Mouse (Mus musculus) MEL (cell line): ENCODE measurements at regions not wholly inside any gene's neighbourhood (a gene's known extent, or its start where the extent isn't known, plus 50 kb on each side); places are given as distances from the start of the nearest gene placed in this dataset.
"Not testable (repeated sequence)": the region's sequence is repeated elsewhere in the genome, so short reads cannot be mapped to it uniquely, and the experiment has no call there.

Experiments
- DNase-seq: peaks from one replicate; pipeline ENCODE4 v3.0.0; 2011; ENCODE audit warnings: low read depth, low spot score
- H3K27ac ChIP-seq: 2 replicates; pipeline ENCODE4 v1.5.1; 2012; ENCODE audit warnings: low read depth, mild to moderate bottlenecking, control low read depth, low read length, moderate library complexity; ENCODE audit not compliant: control insufficient read depth
- H3K27me3 ChIP-seq, 2 experiments: fragments of 150-350 bp in 1 of 2; sonication (generic) in 1 of 2; 2 replicates each; pipeline ENCODE4 v1.6.1; 2012; ENCODE audit warnings: low read length in 2 of 2, mild to moderate bottlenecking in 2 of 2, improper control_type of control experiment in 1 of 2, moderate library complexity in 1 of 2; ENCODE audit not compliant: insufficient read depth in 2 of 2, control insufficient read depth in 1 of 2
- H3K36me3 ChIP-seq, 2 experiments: 2 replicates each; pipeline ENCODE4 v1.6.1; 2012 to 2014; ENCODE audit warnings: low read length in 2 of 2, improper control_type of control experiment in 1 of 2, inconsistent platforms in 1 of 2, mild to moderate bottlenecking in 1 of 2; ENCODE audit not compliant: insufficient read depth in 2 of 2, control insufficient read depth in 1 of 2
- H3K4me1 ChIP-seq, 2 experiments: fragments of 150-350 bp in 1 of 2; sonication (generic) in 1 of 2; 2 replicates each; pipeline ENCODE4 v1.6.1; 2012; ENCODE audit warnings: low read length in 2 of 2, improper control_type of control experiment in 1 of 2, mild to moderate bottlenecking in 1 of 2; ENCODE audit not compliant: insufficient read depth in 2 of 2, control insufficient read depth in 1 of 2
- H3K4me3 ChIP-seq, 2 experiments: fragments of 150-350 bp in 1 of 2; sonication (generic) in 1 of 2; 2 replicates each; pipeline ENCODE4 v1.5.1; 2012; ENCODE audit warnings: low read depth in 2 of 2, low read length in 2 of 2, mild to moderate bottlenecking in 2 of 2, moderate library complexity in 2 of 2, control low read depth in 1 of 2, improper control_type of control experiment in 1 of 2; ENCODE audit not compliant: control insufficient read depth in 1 of 2, insufficient read depth in 1 of 2
- H3K79me2 ChIP-seq: 2 replicates; pipeline ENCODE4 v1.6.1; 2012; ENCODE audit warnings: mild to moderate bottlenecking, low read length, moderate library complexity; ENCODE audit not compliant: control insufficient read depth, poor library complexity, insufficient read depth
- H3K9ac ChIP-seq: 2 replicates; pipeline ENCODE4 v1.6.1; 2012; ENCODE audit warnings: low read depth, mild to moderate bottlenecking, control low read depth, low read length, moderate library complexity; ENCODE audit not compliant: control insufficient read depth, poor library complexity, severe bottlenecking
- H3K9me3 ChIP-seq: fragments of 150-350 bp; sonication (generic); replicated peaks from 2 replicates; pipeline ENCODE4 v1.6.1; 2012; ENCODE audit warnings: mild to moderate bottlenecking, low read length, improper control_type of control experiment, moderate library complexity; ENCODE audit not compliant: insufficient read depth
- ELF1 ChIP-seq: IDR thresholded peaks from 2 replicates; pipeline ENCODE4 v1.6.1; 2014; ENCODE audit warnings: low read depth, mild to moderate bottlenecking, inconsistent platforms, low read length, improper control_type of control experiment, moderate library complexity
- ETS1 ChIP-seq: IDR thresholded peaks from 2 replicates; pipeline ENCODE4 v1.6.1; 2012; ENCODE audit warnings: low read depth, mild to moderate bottlenecking, inconsistent platforms, low read length, improper control_type of control experiment, moderate library complexity
- HCFC1 ChIP-seq: IDR thresholded peaks from 2 replicates; pipeline ENCODE4 v1.6.1; 2012; ENCODE audit warnings: low read depth, mild to moderate bottlenecking, inconsistent platforms, low read length, improper control_type of control experiment, moderate library complexity
- JUND ChIP-seq: IDR thresholded peaks from 2 replicates; pipeline ENCODE4 v1.6.1; 2011; ENCODE audit warnings: low read depth, mild to moderate bottlenecking, improper control_type of control experiment, low read length
- KAT2A ChIP-seq: conservative IDR thresholded peaks from 2 replicates; pipeline ENCODE4 v1.6.1; 2012; ENCODE audit warnings: low read depth, low read length, improper control_type of control experiment, inconsistent platforms
- MAX ChIP-seq: IDR thresholded peaks from 2 replicates; pipeline ENCODE4 v1.6.1; 2011; ENCODE audit warnings: low read length, improper control_type of control experiment
- MYC ChIP-seq: IDR thresholded peaks from 2 replicates; pipeline ENCODE4 v1.6.1; 2011; ENCODE audit warnings: low read depth, mild to moderate bottlenecking, low read length, improper control_type of control experiment, moderate library complexity
- NELFE ChIP-seq: IDR thresholded peaks from 2 replicates; pipeline ENCODE4 v1.6.1; 2011; ENCODE audit warnings: low read depth, low read length, improper control_type of control experiment
- POLR2AphosphoS5 ChIP-seq: IDR thresholded peaks from 2 replicates; pipeline ENCODE4 v1.6.1; 2012; ENCODE audit warnings: low read depth, borderline replicate concordance, mild to moderate bottlenecking, inconsistent platforms, low read length, moderate library complexity, mixed read lengths
- RAD21 ChIP-seq: IDR thresholded peaks from 2 replicates; pipeline ENCODE4 v1.6.1; 2011; ENCODE audit warnings: mild to moderate bottlenecking, low read depth, low read length, improper control_type of control experiment
- RCOR1 ChIP-seq: IDR thresholded peaks from 2 replicates; pipeline ENCODE4 v1.6.1; 2012; ENCODE audit warnings: low read depth, mild to moderate bottlenecking, inconsistent platforms, low read length, improper control_type of control experiment
- TBP ChIP-seq: IDR thresholded peaks from 2 replicates; pipeline ENCODE4 v1.8.0; 2011; ENCODE audit warnings: low read depth, low read length, improper control_type of control experiment
- UBTF ChIP-seq: IDR thresholded peaks from 2 replicates; pipeline ENCODE4 v1.6.1; 2012; ENCODE audit warnings: low read depth, mild to moderate bottlenecking, inconsistent platforms, low read length, improper control_type of control experiment, moderate library complexity, borderline replicate concordance; ENCODE audit not compliant: insufficient read depth
- USF1 ChIP-seq: IDR thresholded peaks from 2 replicates; pipeline ENCODE4 v1.6.1; 2014; ENCODE audit warnings: low read depth, mild to moderate bottlenecking, inconsistent platforms, low read length, improper control_type of control experiment, moderate library complexity
- ZC3H11A ChIP-seq: IDR thresholded peaks from 2 replicates; pipeline ENCODE4 v1.6.1; 2012; ENCODE audit warnings: low read depth, mild to moderate bottlenecking, inconsistent platforms, low read length, improper control_type of control experiment
- ZMIZ1 ChIP-seq: IDR thresholded peaks from 2 replicates; pipeline ENCODE4 v1.6.1; 2012; ENCODE audit warnings: low read depth, mild to moderate bottlenecking, inconsistent platforms, low read length, improper control_type of control experiment, moderate library complexity
- ZNF384 ChIP-seq: IDR thresholded peaks from 2 replicates; pipeline ENCODE4 v1.6.1; 2012; ENCODE audit warnings: low read depth, mild to moderate bottlenecking, inconsistent platforms, low read length, improper control_type of control experiment

GRCm38 (mm10) chr8:89498088-89498695 is 454.2 kb upstream of the Sall1 start:
- no peak overlapping the region for H3K4me3 ChIP-seq
- H3K36me3 ChIP-seq = no peaks in the 10 kb centered on the region
- H3K4me1 ChIP-seq = no peaks in the 10 kb centered on the region
- H3K27ac ChIP-seq = no peak overlapping the region
- no peaks in the 10 kb centered on the region for H3K27me3 ChIP-seq
- no peak overlapping the region for H3K9ac ChIP-seq
- no peaks in the 10 kb centered on the region for H3K79me2 ChIP-seq
- DNase-seq = no peak
- TF ChIP-seq RCOR1 (no peak), RAD21 (no peak), USF1 (no peak), HCFC1 (no peak), MAX (no peak), ZNF384 (no peak), JUND (no peak)
- H3K9me3 ChIP-seq = no peaks in the 10 kb centered on the region

- no peak for DNase-seq
- Histone ChIP-seq H3K27ac (no peak overlapping the region), H3K4me1 (no peaks in the 10 kb centered on the region), H3K4me3 (no peak overlapping the region), H3K36me3 (no peaks in the 10 kb centered on the region), H3K27me3 (no peaks in the 10 kb centered on the region), H3K9me3 (no peaks in the 10 kb centered on the region), H3K9ac (no peak overlapping the region), H3K79me2 (no peaks in the 10 kb centered on the region)
- TF ChIP-seq POLR2AphosphoS5 (no peak), KAT2A (no peak), ZC3H11A (no peak), HCFC1 (no peak)
Measured at GRCm38 (mm10) chr8:89492336-89492735, 448.4 kb upstream of the Sall1 start.

GRCm38 (mm10) chr8:89482481-89482880 is 438.5 kb upstream of the Sall1 start:
- not testable (repeated sequence) for H3K36me3 ChIP-seq, H3K9ac ChIP-seq, H3K4me3 ChIP-seq, DNase-seq, H3K9me3 ChIP-seq, H3K27ac ChIP-seq, H3K4me1 ChIP-seq, H3K79me2 ChIP-seq, H3K27me3 ChIP-seq

GRCm38 (mm10) chr8:89476930-89477329 is 433.0 kb upstream of the Sall1 start:
- no peak overlapping the region for H3K27ac ChIP-seq
- H3K9ac ChIP-seq = no peak overlapping the region
- H3K4me3 ChIP-seq = no peak overlapping the region
- H3K36me3 ChIP-seq = no peaks in the 10 kb centered on the region
- no peaks in the 10 kb centered on the region for H3K4me1 ChIP-seq
- H3K79me2 ChIP-seq = no peaks in the 10 kb centered on the region
- DNase-seq = no peak
- TF ChIP-seq ELF1 = no peak
- TF ChIP-seq UBTF = no peak
- TF ChIP-seq MYC = no peak
- TF ChIP-seq USF1 = no peak
- TF ChIP-seq NELFE = no peak
- TF ChIP-seq TBP = no peak
- no peak for TF ChIP-seq MAX
- no peak for TF ChIP-seq ETS1
- no peak for TF ChIP-seq ZMIZ1
- no peaks in the 10 kb centered on the region for H3K27me3 ChIP-seq
- H3K9me3 ChIP-seq = no peaks in the 10 kb centered on the region
